Mouse (Mus musculus) heart, embryonic 14.5 days (tissue): ENCODE measurements at regions not wholly inside any gene's neighbourhood (a gene's known extent, or its start where the extent isn't known, plus 50 kb on each side); places are given as distances from the start of the nearest gene placed in this dataset.

Source experiments
- ATAC-seq: fragments of 200-750 bp; cut with Nextera tagmentation; 2 replicates; pipeline ENCODE4 v1.8.0; 2017; ENCODE audit warnings: low read depth, moderate TSS enrichment; ENCODE audit not compliant: insufficient number of reproducible peaks, insufficient read depth, low FRiP score
- H3K27ac ChIP-seq, 2 experiments: fragments of 200-500 bp in 1 of 2; fragments of 300-500 bp in 1 of 2; sonication (generic) in 1 of 2; replicated peaks in 1 of 2; 2 replicates each; pipeline ENCODE4 v1.5.1; 2012 to 2014; ENCODE audit warnings: low read depth in 2 of 2, low read length in 2 of 2, control low read depth in 1 of 2, mild to moderate bottlenecking in 1 of 2, mixed read lengths in 1 of 2; ENCODE audit not compliant: control insufficient read depth in 1 of 2, insufficient read depth in 1 of 2
- H3K27me3 ChIP-seq: fragments of 300-500 bp; sonication (generic); 2 replicates; pipeline ENCODE4 v1.6.1; 2014; ENCODE audit warnings: mild to moderate bottlenecking, low read length, control low read depth; ENCODE audit not compliant: control insufficient read depth, insufficient read depth
- H3K36me3 ChIP-seq: fragments of 300-500 bp; sonication (generic); 2 replicates; pipeline ENCODE4 v1.6.1; 2014; ENCODE audit warnings: mild to moderate bottlenecking, control low read depth, low read length, mixed read lengths; ENCODE audit not compliant: control insufficient read depth, insufficient read depth
- H3K4me1 ChIP-seq, 2 experiments: fragments of 200-500 bp in 1 of 2; fragments of 300-500 bp in 1 of 2; sonication (generic) in 1 of 2; 2 replicates each; pipeline ENCODE4 v1.6.1; 2012 to 2014; ENCODE audit warnings: low read length in 2 of 2, control low read depth in 1 of 2, mixed read lengths in 1 of 2; ENCODE audit not compliant: control insufficient read depth in 2 of 2, insufficient read depth in 2 of 2
- H3K4me2 ChIP-seq: fragments of 300-500 bp; sonication (generic); 2 replicates; pipeline ENCODE4 v1.6.1; 2014; ENCODE audit warnings: mild to moderate bottlenecking, low read length
- H3K4me3 ChIP-seq, 2 experiments: fragments of 200-500 bp in 1 of 2; fragments of 300-500 bp in 1 of 2; sonication (generic) in 1 of 2; 2 replicates each; pipeline ENCODE4 v1.5.1; 2012 to 2014; ENCODE audit warnings: low read length in 2 of 2, mild to moderate bottlenecking in 2 of 2, control low read depth in 1 of 2, low read depth in 1 of 2, moderate library complexity in 1 of 2; ENCODE audit not compliant: control insufficient read depth in 1 of 2, insufficient read depth in 1 of 2
- H3K9ac ChIP-seq: fragments of 300-500 bp; sonication (generic); 2 replicates; pipeline ENCODE4 v1.6.1; 2014; ENCODE audit warnings: mild to moderate bottlenecking, low read length
- H3K9me3 ChIP-seq: fragments of 300-500 bp; sonication (generic); 2 replicates; pipeline ENCODE4 v1.6.1; 2016; ENCODE audit warnings: low read length, control low read depth; ENCODE audit not compliant: control insufficient read depth
- WGBS: fragments of 180-500 bp; shearing (Covaris S2); extraction: QIAGEN DNeasy Blood & Tissue Kit; methylation state at CpG from one replicate; pipeline ENCODE4 v1.1.7; 2014; 5-methylcytosine and 5-hydroxymethylcytosine counted together

GRCm38 (mm10) chr13:53639584-53639983 is 166.7 kb upstream of the Msx2 start:
- no peaks in the 10 kb centered on the region for H3K9me3 ChIP-seq
- no peaks in the 10 kb centered on the region for H3K27me3 ChIP-seq
- H3K9ac ChIP-seq: no peak overlapping the region
- no peak overlapping the region for H3K4me2 ChIP-seq
- no peak overlapping the region for H3K4me3 ChIP-seq
- no peak overlapping the region for H3K27ac ChIP-seq
- no peaks in the 10 kb centered on the region for H3K36me3 ChIP-seq
- 89% methylated on average over 5 of the region's 5 CpGs for WGBS
- H3K4me1 ChIP-seq: no peaks in the 10 kb centered on the region
- ATAC-seq: no peak

GRCm38 (mm10) chr13:53639115-53639514 is 166.2 kb upstream of the Msx2 start:
- WGBS: 79% methylated on average over 10 of the region's 10 CpGs
- no peaks in the 10 kb centered on the region for H3K4me1 ChIP-seq
- H3K27me3 ChIP-seq: no peaks in the 10 kb centered on the region
- no peak for ATAC-seq
- no peaks in the 10 kb centered on the region for H3K9me3 ChIP-seq
- H3K4me3 ChIP-seq: no peak overlapping the region
- H3K4me2 ChIP-seq: no peak overlapping the region
- no peak overlapping the region for H3K27ac ChIP-seq
- no peaks in the 10 kb centered on the region for H3K36me3 ChIP-seq
- H3K9ac ChIP-seq: no peak overlapping the region

- WGBS: 46% methylated on average over 5 of the region's 5 CpGs
- H3K4me3 ChIP-seq: no peak overlapping the region
- no peak overlapping the region for H3K9ac ChIP-seq
- H3K4me1 ChIP-seq: no peaks in the 10 kb centered on the region
- no peak overlapping the region for H3K27ac ChIP-seq
- H3K27me3 ChIP-seq: no peaks in the 10 kb centered on the region
- H3K9me3 ChIP-seq: no peaks in the 10 kb centered on the region
- H3K4me2 ChIP-seq: no peak overlapping the region
- no peaks in the 10 kb centered on the region for H3K36me3 ChIP-seq
- ATAC-seq: no peak
These were observed 163.1 kb upstream of the Msx2 start for GRCm38 (mm10) chr13:53636011-53636410.

GRCm38 (mm10) chr13:53634637-53635203 is 161.8 kb upstream of the Msx2 start:
- Histone ChIP-seq H3K9ac (no peak overlapping the region), H3K4me1 (no peaks in the 10 kb centered on the region), H3K27ac (no peak overlapping the region), H3K9me3 (no peaks in the 10 kb centered on the region), H3K4me2 (no peak overlapping the region), H3K36me3 (no peaks in the 10 kb centered on the region), H3K27me3 (no peaks in the 10 kb centered on the region), H3K4me3 (no peak overlapping the region)
- 77% methylated on average over 9 of the region's 9 CpGs for WGBS
- ATAC-seq: no peak

- no peak overlapping the region for H3K27ac ChIP-seq
- WGBS: 82% methylated on average over 10 of the region's 10 CpGs
- H3K9me3 ChIP-seq: no peaks in the 10 kb centered on the region
- no peak overlapping the region for H3K9ac ChIP-seq
- H3K27me3 ChIP-seq: no peaks in the 10 kb centered on the region
- H3K4me2 ChIP-seq: no peak overlapping the region
- H3K36me3 ChIP-seq: no peaks in the 10 kb centered on the region
- H3K4me3 ChIP-seq: no peak overlapping the region
- no peak for ATAC-seq
- no peaks in the 10 kb centered on the region for H3K4me1 ChIP-seq
These were observed 125.2 kb upstream of the Msx2 start for GRCm38 (mm10) chr13:53598050-53598449.

- no peaks in the 10 kb centered on the region for H3K36me3 ChIP-seq
- no peak overlapping the region for H3K9ac ChIP-seq
- no peaks in the 10 kb centered on the region for H3K9me3 ChIP-seq
- H3K4me3 ChIP-seq: no peak overlapping the region
- H3K4me2 ChIP-seq: no peak overlapping the region
- ATAC-seq: no peak
- H3K27me3 ChIP-seq: no peaks in the 10 kb centered on the region
- WGBS: 67% methylated on average over 19 of the region's 19 CpGs
- H3K4me1 ChIP-seq: no peaks in the 10 kb centered on the region
- no peak overlapping the region for H3K27ac ChIP-seq
These were observed 124.3 kb upstream of the Msx2 start for GRCm38 (mm10) chr13:53596871-53597800.

- no peak for ATAC-seq
- no peaks in the 10 kb centered on the region for H3K27me3 ChIP-seq
- H3K9ac ChIP-seq: no peak overlapping the region
- H3K36me3 ChIP-seq: no peaks in the 10 kb centered on the region
- H3K4me2 ChIP-seq: no peak overlapping the region
- H3K4me1 ChIP-seq: no peaks in the 10 kb centered on the region
- H3K9me3 ChIP-seq: no peaks in the 10 kb centered on the region
- H3K4me3 ChIP-seq: no peak overlapping the region
- WGBS: 10% methylated on average over 5 of the region's 5 CpGs
- H3K27ac ChIP-seq: no peak overlapping the region
These were observed 119.9 kb upstream of the Msx2 start for GRCm38 (mm10) chr13:53592755-53593154.
